Mouse (Mus musculus) yolk sac, embryonic 10.5 days (tissue): ENCODE measurements around the gene Fam69b.
A peak's percentile ranks its signal among the peaks of the same experiment; 100 is the strongest.

Source experiments
- DNase-seq: peaks from one replicate; pipeline ENCODE4 v3.0.0-alpha.2; 2017; ENCODE audit warnings: low spot score

The Fam69b gene

DNA sequence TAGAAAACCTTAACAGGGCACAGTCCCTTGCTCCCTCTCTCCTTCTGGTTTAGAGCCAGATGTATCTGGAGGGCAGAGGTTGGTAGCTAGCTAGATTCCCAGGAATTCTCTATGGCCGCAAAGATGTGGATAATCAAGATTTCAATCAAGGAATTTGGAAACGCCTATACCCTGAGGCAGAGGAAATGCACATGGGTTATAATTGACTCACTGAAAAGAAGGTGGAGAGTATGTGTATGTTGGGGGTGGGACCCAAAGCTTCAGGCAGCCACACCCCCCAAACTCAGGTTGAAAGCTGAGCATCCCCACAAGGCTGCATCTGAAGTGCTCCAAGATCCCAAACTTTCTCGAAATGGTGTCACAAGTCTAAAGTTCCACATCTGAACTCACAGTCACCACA, 29.8 kb upstream of the Fam69b start:
- no peak for DNase-seq

DNA sequence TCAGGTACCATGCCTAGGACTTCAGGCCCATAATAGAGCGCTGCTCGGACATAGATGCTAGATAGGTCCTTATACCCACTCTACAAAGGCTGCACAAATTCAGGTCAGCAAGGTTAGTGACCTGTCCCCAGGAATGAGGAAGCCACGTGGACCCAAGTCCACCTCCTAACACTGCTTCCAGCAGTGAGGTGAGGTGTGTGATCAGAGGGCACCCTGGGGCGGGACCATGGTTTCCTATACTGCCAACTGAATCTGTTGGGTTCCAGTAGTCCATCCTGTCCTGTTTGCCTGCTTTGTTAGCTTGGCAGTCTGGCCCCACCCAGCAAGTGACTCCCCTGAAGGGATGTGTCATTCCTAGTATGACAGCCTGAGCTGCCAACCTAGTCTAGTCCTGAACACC, 28.3 kb upstream of the Fam69b start:
- no peak for DNase-seq

DNA sequence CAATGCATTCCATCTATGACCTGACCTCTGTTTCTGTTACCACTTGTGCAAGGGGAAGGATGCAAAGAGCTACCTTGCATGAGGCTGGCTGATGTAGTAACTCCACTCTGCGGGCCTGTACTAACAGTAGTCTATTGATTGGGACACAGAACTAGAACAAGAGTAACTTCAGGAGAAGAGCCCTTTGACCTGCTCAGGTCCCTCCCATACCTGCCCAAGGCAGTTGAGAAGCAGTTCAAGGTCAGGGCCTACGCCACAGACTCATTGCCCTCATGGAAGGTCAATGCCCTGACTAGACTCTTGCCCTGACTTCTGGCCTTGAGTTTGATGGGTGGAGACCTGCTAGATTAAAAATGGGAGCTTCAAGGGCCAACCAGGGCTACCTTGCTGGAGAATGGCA, 27.6 kb upstream of the Fam69b start:
- DNase-seq = peak; percentile 47

DNA sequence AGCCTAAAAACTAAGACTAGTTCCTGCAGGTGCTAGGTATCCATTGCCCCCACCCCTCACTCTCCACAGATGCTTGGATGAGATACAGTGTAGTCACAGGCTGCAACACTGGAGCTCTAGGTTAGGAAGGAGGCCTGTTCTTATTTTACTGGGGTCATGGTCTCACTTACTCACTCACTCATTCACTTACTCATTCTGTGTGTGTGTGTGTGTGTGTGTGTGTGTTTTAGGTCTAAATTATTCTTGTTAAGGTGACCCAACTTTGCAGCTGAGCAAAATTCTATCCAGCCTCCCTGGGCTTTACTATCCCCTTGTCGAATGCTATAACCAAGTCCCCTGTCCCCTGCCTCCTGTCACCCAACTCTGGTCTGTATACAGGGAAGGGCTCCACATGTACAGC, 26.7 kb upstream of the Fam69b start:
- no peak for DNase-seq

DNA sequence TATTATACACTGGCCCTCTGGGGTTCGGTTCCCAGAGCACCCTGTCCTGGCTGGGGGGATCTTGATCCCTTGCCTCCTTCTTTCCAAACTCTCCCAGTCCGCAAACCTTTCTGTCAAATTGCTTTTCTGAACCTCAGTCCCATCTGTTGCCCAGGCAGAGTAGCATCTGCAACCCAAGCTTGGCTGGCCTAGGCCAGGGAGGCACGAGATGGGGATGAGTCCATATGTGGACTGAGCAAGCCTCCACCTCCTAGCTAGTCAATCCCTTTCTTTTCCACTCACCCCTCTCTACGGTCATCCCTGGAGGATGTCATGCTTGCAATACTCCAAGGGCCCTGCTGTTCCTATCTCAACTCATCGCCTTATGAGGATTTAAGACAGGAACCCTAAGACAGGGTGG, 25.6 kb upstream of the Fam69b start:
- no peak for DNase-seq

DNA sequence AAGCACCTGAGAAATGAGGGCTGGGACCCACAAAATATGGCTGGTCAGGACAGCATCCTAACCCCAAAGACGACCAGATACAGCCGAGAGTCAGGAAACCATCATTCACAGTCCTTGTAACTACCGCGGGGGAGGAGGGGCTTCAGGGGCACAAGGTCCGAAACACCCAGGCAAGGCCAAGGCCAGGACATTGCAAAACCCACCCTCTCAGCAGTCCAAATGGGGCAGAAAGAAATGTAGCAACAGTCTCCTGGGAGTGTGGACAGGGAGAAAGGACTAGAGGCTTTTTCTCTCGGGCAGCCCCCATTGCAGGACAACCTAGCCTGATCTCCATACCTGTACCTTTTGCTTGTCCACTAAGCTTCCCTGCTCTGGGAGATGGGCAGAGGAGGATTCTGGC, 25.1 kb upstream of the Fam69b start:
- no peak for DNase-seq

- peak; percentile 72 for DNase-seq
Measured at GRCm38 (mm10) chr2:26603720-26604671, 24.3 kb upstream of the Fam69b start, which contains the start of gene Agpat2. Agpat2 (minus strand) TSS chr2:26604417.

DNA sequence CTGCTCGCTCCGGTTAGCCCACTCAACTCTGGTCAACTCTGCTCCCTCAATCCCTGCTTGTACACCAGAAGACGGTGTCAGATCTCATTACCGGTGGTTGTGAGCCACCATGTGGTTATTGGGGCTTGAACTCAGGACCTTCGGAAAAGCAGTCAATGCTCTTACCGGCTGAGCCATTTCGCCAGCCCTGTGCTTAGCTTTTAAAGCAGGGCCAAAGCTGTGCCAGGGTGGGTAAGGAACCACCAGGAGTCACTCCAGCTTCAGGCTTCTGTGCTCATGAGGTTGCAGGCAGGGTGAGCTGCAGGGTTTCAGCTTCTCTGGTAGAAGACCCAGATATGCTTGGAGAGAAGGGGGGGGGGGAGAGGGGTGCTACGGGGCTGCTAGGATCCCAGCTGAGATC, 22.9 kb upstream of the Fam69b start:
- DNase-seq = no peak

DNA sequence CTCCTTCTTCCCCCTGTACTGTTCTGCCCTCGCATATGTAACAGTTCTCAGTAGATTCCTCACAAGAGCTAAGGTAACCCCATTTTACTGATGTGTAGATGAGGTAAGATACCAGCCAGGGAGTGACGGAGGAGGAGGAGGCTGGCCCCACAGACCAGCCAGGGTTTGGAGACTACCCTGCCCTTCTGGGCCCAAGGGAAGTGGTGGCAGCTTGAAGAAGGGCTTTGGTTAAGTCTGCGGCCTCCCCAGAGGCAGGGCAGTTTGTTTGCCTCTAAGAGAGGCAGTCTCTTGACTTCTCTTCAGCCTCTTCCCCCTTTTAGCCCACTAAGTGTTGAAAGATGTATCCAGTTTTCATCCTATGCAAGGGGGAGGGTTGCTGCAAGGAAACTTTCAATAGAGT, 21.7 kb upstream of the Fam69b start:
- DNase-seq = no peak

GRCm38 (mm10) chr2:26607056-26607910, 21.0 kb upstream of the Fam69b start:
- no peak for DNase-seq

DNA sequence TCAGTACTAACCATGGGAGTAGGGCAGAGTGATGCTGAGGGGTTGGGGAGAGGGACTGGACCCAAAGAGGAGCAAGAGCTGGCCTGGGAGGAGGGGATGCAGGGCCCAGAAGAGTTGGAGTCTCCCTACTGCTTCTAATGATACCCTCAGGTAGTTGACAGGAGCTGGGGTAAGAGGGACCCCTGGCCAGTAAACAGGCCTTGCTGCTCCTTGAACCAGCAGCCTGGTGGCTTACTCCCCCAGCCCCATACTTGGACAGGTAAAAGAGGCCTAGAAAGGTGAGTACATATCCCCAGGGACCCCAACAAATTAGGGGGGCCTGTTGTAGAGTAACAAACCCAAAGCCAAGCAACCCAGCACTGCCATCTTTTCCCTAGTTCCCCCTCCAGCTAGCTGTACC, 19.5 kb upstream of the Fam69b start:
- no peak for DNase-seq

DNA sequence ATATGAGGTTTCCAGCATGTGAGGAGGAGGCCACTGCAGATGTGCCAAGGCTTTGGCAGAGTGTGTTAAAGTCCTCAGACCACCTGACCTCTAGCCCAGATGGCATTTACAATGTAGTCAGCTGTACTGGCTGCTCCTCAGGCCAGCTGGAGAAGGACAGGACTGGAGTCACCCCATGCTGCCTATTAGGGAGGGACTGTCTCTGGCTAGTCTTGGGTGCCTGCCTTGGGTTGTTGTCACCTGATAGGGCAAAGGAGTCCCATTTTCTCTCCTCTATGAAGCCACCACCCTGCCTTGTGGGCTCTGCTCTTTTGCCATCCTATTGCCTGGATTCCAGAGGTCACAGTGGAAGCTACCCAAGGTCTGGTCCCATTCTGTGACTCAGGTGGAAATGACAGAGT, 19.0 kb upstream of the Fam69b start:
- DNase-seq = no peak

GRCm38 (mm10) chr2:26610526-26610925, 17.7 kb upstream of the Fam69b start:
- no peak for DNase-seq

GRCm38 (mm10) chr2:26611054-26611453, 17.2 kb upstream of the Fam69b start:
- no peak for DNase-seq

GRCm38 (mm10) chr2:26611896-26612295, 16.4 kb upstream of the Fam69b start:
- no peak for DNase-seq

GRCm38 (mm10) chr2:26614903-26615302, 13.4 kb upstream of the Fam69b start:
- no peak for DNase-seq

- no peak for DNase-seq
Measured at GRCm38 (mm10) chr2:26615459-26616124, 12.7 kb upstream of the Fam69b start.

- DNase-seq = no peak
Measured at GRCm38 (mm10) chr2:26617331-26617730, 10.9 kb upstream of the Fam69b start.

- DNase-seq = no peak
Measured at GRCm38 (mm10) chr2:26617928-26618327, 10.3 kb upstream of the Fam69b start.

DNA sequence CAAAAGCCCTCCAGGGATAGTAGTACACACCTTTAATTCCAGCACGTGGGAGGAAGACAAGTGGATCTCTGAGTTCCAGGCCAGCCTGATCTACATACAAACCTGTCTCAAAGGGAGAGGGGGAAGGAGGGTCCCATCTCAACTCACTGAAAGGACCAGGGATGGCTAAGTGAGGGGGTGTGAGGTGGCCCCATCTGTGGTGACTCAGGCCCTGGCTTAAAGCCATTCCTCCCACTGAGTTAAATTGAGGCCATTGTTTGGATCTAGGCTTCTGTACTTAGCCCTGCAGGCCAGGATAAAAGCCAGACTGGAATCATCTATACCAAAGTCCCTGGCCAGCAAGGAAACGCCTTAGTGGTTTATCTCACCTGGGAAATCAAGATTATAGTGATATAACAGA, 7.0 kb upstream of the Fam69b start:
- DNase-seq = no peak

DNA sequence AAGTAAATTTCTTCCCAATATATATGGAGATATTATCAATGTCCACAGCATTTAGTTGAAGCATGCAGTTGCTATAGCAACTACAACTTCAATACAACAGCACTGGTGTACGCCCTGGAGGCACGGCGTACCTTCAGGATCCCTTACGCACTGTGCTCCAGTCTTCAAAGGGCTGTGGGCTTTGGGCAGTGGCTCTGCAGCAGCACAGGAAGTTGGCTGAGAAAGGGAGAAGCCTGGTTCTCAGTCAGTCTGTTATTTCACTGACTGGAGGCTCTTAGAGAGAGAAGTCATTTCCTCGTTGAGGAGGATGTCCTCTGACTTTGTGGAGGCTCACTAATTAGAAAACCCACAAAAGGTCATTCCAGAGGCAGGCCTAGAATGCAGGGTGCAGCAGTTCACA, 5.3 kb upstream of the Fam69b start:
- no peak for DNase-seq

DNA sequence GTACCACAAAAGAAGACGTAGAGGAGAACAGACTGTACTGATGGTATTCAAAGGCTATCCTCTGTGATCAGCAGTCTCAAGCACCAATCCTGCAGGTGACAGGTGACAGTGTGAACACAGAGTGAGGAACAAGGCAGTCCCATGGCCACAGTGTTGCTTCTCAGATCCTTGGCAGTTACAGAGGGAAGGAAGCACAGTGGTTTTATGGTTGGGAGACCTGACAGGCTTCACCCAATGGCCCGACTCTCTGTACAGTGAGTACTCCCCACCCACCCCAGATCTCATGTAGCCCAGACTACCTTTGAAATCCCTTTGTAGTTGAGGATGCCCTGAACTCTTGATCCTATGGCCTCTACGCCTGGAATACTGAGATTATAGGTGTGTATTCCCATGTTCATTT, 2.8 kb upstream of the Fam69b start:
- DNase-seq = no peak
